Mouse (Mus musculus): Measurements from ENCODE around the gene Gm9936. TPM values are rescaled to one million over a fixed set of nuclear protein-coding genes. Genes with fewer than 3 reads are reported as not detected.
"Not testable (repeated sequence)": the region's sequence is repeated elsewhere in the genome, so short reads cannot be mapped to it uniquely, and the experiment has no call there.

Gm9936 gene
- polyA plus RNA-seq, 1 experiment from 2014 or later = 0.33 TPM

DNA sequence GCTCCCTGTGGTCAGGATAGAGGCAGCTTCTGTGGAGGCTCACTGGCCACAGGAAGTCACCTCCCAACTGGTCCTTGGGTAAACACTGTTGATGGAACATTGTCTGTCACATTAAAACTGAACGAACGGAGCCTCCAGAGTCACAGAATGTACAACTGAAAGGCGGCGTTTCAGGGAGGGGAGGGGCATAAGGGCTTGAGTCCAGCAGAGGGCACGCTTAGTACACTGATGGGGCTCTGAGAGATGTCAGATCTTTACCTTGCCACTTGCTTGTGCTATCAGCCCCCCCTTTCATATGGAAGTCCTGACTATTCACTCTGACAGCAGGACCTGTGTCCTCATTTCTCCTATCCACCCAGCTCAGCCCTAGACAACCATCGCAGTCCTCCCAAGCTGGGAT lies 17.4 kb upstream of the Gm9936 start:
- Histone ChIP-seq H3K27ac (no peak overlapping the region; the same call in 1 of the 2 replicates), H3K36me3 (no peaks in the 10 kb centered on the region), H3K27me3 (ENCODE audit: insufficient read depth, poor library complexity, severe bottlenecking) (no peaks in the 10 kb centered on the region), H3K4me3 (no peak overlapping the region), H3K9me3 (no peaks in the 10 kb centered on the region), H3K4me1 (replicated peaks) (peaks cover 31% of the 10 kb centered on the region)
- no peak for DNase-seq (ENCODE audit: low spot score)
- WGBS = 64% methylated on average over 6 of the region's 6 CpGs

DNA sequence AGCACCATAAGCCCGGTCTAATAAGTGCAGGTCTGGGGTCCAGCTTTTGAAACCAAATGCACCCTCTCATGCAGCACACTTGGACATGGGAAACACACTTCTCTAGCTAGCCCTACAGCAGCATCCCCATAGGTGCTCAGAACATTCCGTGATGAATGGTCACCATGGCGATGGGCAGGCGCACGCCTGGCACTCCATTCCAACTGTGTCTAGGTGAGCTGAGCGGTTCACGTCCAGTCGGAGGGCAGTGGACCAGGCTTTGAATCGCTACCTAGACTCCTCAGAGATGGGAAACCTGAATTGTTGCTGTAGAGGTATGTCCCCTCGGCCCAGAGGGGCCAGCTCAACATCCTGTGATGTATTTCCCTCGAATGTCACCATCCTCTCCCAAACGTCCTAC lies 6.8 kb upstream of the Gm9936 start:
- no peak for DNase-seq (ENCODE audit: low spot score)
- Histone ChIP-seq H3K36me3 (peaks cover 3% of the 10 kb centered on the region; the same call in 1 of the 2 replicates), H3K4me3 (no peak overlapping the region), H3K4me1 (replicated peaks) (peaks cover 10% of the 10 kb centered on the region; the same call in 1 of the 2 replicates), H3K27ac (no peak overlapping the region), H3K27me3 (ENCODE audit: insufficient read depth, poor library complexity, severe bottlenecking) (no peaks in the 10 kb centered on the region; the same call in 1 of the 2 replicates), H3K9me3 (peaks cover 14% of the 10 kb centered on the region)
- WGBS = 91% methylated on average over 12 of the region's 12 CpGs

DNA sequence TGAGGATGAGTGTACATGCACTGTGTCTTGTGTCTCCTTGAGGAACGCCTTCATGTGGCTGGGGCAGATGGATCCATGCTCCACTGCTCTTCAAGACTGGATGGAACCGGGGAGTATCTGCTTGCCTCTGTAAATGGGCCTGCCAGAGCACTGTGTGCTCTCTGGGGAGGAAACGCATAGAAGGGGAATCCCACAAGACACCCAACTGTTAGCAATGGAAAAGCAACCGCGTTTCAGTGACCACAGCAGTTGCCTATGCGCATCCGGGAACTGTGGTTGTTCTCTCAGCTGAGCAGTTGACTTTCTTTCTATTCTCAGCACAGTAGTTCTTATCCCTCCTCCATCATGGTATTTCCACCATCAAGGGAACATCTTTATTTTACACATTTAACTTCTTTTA lies 6.3 kb upstream of the Gm9936 start:
- no peak for DNase-seq (ENCODE audit: low spot score)
- peaks cover 5% of the 10 kb centered on the region; the same call in 1 of the 2 replicates for H3K27me3 ChIP-seq (ENCODE audit: insufficient read depth, poor library complexity, severe bottlenecking)
- H3K27ac ChIP-seq = no peak overlapping the region
- H3K36me3 ChIP-seq = peaks cover 3% of the 10 kb centered on the region; the same call in 1 of the 2 replicates
- H3K4me3 ChIP-seq = no peak overlapping the region
- H3K4me1 ChIP-seq (replicated peaks) = peaks cover 10% of the 10 kb centered on the region; the same call in 1 of the 2 replicates
- WGBS = 78% methylated on average over 7 of the region's 7 CpGs
- peaks cover 14% of the 10 kb centered on the region for H3K9me3 ChIP-seq

DNA sequence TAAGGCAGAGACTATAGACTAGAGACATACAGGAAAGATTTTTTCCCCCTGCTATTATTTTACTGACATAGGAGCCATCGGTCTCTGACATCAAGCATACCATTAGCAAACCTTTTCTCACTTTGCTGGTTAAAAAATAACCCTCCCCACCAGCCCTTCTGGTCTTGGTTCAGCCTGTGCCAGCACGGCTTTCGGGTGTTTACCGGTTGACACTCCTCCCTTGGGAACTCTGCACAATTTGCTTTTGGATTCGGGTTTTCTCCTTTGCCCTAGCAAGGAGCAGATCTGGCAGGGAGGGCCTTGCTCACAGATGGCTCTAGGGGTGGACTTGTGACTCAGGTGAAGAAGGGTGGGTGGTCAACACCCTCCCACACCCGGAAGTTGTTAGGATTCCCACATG lies 3.2 kb upstream of the Gm9936 start:
- no peak overlapping the region for H3K27ac ChIP-seq
- no peaks in the 10 kb centered on the region for H3K36me3 ChIP-seq
- no peak for DNase-seq (ENCODE audit: low spot score)
- H3K27me3 ChIP-seq (ENCODE audit: insufficient read depth, poor library complexity, severe bottlenecking) = peaks cover 20% of the 10 kb centered on the region
- peaks cover 19% of the 10 kb centered on the region; the same call in 1 of the 2 replicates for H3K4me1 ChIP-seq (replicated peaks)
- no peak overlapping the region for H3K4me3 ChIP-seq
- no peaks in the 10 kb centered on the region for H3K9me3 ChIP-seq
- WGBS = 84% methylated on average over 6 of the region's 6 CpGs

DNA sequence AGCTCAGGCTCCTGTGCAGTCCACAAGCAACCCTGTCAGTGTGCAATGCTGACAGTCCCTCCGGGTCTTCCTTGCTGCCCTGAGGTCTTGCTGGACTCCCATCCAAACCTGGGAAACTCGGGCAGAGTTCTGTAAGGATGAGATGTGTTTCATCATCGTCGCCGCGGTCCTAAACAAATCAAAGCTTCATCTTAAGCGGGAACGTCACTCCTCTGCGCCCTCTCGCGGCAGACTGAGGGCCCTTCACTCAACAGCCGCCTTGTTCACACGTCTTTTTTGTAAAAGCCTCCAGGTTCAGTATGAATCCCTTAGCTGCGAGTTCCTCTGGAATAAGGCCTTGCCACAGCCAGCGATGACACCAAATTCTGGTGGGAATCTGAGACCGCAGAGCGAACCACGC lies 771 bp upstream of the Gm9936 start:
- WGBS = 6% methylated on average over 18 of the region's 18 CpGs
- peak overlapping the region; percentile 78 for H3K27ac ChIP-seq

DNA sequence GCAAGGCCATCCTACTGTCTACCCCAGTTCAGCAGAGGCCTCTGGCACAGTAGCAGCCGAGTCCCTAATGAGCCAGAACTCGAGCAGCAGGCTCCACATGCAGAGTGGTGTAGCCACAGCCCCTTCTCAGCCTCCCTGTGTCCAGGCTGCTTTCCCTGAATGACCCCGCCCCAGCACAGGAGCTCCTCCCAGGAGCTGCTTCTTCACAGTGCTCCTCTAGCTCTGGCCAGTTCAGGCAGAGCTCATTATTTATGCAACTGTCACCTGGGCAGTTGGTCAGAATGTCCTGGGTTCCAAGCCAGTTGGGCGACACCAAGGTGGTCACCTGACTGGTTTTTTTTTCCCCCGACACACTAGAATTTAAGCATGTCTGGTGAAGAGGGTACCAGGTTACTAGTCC lies 5.1 kb downstream of the Gm9936 start, which contains the start of gene 4930519G04Rik:
4930519G04Rik (plus strand) TSS at position 301 of the 400 bp plus-strand sequence.
- H3K27me3 ChIP-seq (ENCODE audit: insufficient read depth, poor library complexity, severe bottlenecking) = peaks cover 12% of the 10 kb centered on the region
- not testable (repeated sequence) for H3K4me1 ChIP-seq (replicated peaks); DNase-seq (ENCODE audit: low spot score); H3K36me3 ChIP-seq; H3K9me3 ChIP-seq; H3K27ac ChIP-seq; H3K4me3 ChIP-seq
- 77% methylated on average over 3 of the region's 5 CpGs for WGBS

More for the DNA sequence above, 771 bp upstream of the Gm9936 start:
- H3K9me3 ChIP-seq = no peaks in the 10 kb centered on the region
- H3K36me3 ChIP-seq = no peaks in the 10 kb centered on the region
- H3K4me1 ChIP-seq (replicated peaks) = peaks cover 15% of the 10 kb centered on the region; the same call in 1 of the 2 replicates
- H3K4me3 ChIP-seq = peak overlapping the region; percentile 53
- peaks cover 22% of the 10 kb centered on the region for H3K27me3 ChIP-seq (ENCODE audit: insufficient read depth, poor library complexity, severe bottlenecking)
- DNase-seq (ENCODE audit: low spot score) = peak; percentile 86

DNA sequence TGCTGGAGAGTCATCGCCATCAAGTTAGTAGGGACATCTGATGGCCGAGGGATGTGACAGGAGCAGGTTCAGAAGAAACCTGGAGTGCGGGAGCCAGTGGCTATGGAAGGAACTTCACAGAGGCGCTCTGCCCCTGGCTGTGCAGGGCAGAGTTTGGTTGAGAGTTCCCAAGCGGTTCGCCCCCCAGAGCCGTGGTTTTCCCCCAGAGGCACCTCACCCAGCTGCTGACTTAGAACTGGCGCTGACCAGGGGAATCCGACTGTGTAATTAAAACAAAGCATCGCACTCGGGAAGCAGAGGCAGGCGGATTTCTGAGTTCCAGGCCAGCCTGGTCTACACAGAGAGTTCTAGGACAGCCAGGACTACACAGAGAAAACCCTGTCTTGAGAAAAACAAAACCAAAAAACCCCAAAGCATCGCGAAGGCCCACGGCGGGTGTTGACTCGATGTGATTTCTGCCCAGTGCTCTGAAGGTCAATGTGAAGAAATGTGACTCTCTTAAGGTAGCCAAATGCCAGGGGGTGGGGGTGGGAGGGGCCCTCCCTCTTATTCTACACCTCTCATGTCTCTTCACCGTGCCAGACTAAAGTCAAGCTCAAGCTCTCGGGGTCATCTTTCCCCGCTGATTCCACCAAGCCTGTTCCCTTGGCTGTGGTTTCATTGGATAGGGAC lies 6.8 kb downstream of the Gm9936 start:
- WGBS = 85% methylated on average over 20 of the region's 20 CpGs
- Histone ChIP-seq H3K27me3 (ENCODE audit: insufficient read depth, poor library complexity, severe bottlenecking) (0 out of 2 replicates have a peak, but pooled peaks cover 1% of the 10 kb centered on the region), H3K27ac (no peak overlapping the region), H3K36me3 (no peaks in the 10 kb centered on the region), H3K9me3 (no peaks in the 10 kb centered on the region), H3K4me3 (no peak overlapping the region), H3K4me1 (replicated peaks) (no peaks in the 10 kb centered on the region)
- DNase-seq (ENCODE audit: low spot score) = no peak

DNA sequence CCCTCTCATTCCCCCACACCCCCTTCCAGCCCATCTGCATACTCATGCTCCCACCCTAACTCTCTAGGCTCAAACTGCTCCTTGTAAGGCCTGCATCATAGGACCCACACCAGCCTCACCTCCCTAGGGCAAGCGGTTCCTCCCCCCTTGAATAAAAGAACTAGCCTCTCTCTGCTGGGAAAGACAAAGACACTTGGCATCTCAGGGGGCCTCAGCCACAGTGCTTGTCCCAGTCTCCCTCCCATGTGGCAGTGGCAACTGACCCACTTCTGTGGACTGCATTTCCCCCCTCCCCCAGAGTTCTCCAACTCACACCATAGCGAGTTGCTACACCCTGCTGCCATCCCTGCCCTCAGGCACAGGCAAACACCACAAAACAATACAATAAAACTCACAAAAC lies 14.1 kb downstream of the Gm9936 start:
- not testable (repeated sequence) for H3K4me3 ChIP-seq; DNase-seq (ENCODE audit: low spot score); H3K27me3 ChIP-seq (ENCODE audit: insufficient read depth, poor library complexity, severe bottlenecking); H3K27ac ChIP-seq; H3K9me3 ChIP-seq; H3K36me3 ChIP-seq
- H3K4me1 ChIP-seq (replicated peaks) = peaks cover 16% of the 10 kb centered on the region
- 63% methylated on average over 2 of the region's 2 CpGs for WGBS

DNA sequence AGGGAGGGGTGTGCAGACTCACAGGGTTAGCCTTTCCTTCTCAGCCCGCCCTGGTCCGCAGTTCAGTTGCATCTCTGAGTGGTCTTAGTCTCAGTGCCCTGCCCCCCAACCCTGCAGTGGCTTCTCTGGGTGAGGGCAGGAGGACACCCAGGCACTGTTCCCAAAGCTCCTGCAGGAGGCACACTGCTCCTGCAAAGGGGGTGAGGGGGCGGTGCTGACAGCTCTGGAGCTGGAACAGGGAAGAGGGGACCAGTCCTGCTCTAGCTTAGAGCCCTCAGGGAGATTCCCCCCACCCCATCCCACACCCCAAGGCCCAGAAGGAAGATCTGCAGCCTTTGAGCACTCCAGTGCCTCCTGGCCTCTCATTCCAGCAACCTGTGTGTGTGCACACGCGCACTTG lies 15.8 kb downstream of the Gm9936 start:
- 69% methylated on average over 5 of the region's 5 CpGs for WGBS
- H3K9me3 ChIP-seq = no peaks in the 10 kb centered on the region
- no peaks in the 10 kb centered on the region for H3K27me3 ChIP-seq (ENCODE audit: insufficient read depth, poor library complexity, severe bottlenecking)
- H3K4me3 ChIP-seq = no peak overlapping the region
- H3K36me3 ChIP-seq = no peaks in the 10 kb centered on the region
- H3K4me1 ChIP-seq (replicated peaks) = peaks cover 16% of the 10 kb centered on the region
- H3K27ac ChIP-seq = no peak overlapping the region
- no peak for DNase-seq (ENCODE audit: low spot score)

DNA sequence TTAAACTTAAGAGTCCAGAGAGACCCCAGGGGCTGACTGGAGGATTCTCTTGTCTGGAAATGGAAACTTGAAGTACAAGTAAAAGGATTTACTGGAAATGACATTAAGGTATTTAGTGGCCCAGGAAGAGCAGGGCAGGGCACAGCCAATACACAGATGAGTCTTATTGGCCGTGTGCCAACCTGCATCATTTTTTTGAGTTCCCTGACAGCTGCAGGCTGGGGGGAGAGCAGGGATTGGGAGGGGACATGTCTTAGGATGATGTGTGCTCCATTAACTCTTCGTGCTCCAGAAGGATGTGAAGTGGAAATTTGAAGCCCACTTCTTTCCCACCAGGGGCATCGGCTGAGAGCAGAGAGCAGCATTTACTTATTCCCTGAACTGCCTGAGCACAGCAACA lies 16.3 kb downstream of the Gm9936 start:
- H3K27me3 ChIP-seq (ENCODE audit: insufficient read depth, poor library complexity, severe bottlenecking); H3K27ac ChIP-seq; DNase-seq (ENCODE audit: low spot score); H3K36me3 ChIP-seq; H3K9me3 ChIP-seq; H3K4me3 ChIP-seq: not testable (repeated sequence)
- H3K4me1 ChIP-seq (replicated peaks) = peaks cover 16% of the 10 kb centered on the region
- WGBS = 61% methylated on average over 3 of the region's 3 CpGs

DNA sequence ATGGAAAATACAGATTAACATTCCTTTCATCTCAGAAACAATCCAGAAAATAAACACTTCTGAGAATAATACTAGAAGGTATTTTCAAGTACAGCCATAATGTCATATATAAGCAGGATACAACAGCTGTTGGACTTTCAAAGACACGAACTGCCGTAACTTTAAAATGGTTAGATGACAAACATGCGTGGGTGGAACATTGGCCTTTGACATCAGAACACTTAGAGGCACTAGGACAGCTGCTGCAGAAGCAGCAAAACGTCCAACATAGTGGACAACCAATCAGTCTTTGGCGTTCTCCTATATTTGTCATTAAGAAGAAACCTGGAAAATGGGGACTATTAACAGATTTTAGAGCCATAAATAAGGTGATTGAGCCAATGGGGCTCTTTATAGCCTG lies 18.0 kb downstream of the Gm9936 start:
- not testable (repeated sequence) for H3K27ac ChIP-seq; H3K36me3 ChIP-seq; DNase-seq (ENCODE audit: low spot score); H3K9me3 ChIP-seq; H3K4me3 ChIP-seq; H3K27me3 ChIP-seq (ENCODE audit: insufficient read depth, poor library complexity, severe bottlenecking)
- H3K4me1 ChIP-seq (replicated peaks) = peaks cover 16% of the 10 kb centered on the region
- WGBS = 72% methylated on average over 5 of the region's 5 CpGs

DNA sequence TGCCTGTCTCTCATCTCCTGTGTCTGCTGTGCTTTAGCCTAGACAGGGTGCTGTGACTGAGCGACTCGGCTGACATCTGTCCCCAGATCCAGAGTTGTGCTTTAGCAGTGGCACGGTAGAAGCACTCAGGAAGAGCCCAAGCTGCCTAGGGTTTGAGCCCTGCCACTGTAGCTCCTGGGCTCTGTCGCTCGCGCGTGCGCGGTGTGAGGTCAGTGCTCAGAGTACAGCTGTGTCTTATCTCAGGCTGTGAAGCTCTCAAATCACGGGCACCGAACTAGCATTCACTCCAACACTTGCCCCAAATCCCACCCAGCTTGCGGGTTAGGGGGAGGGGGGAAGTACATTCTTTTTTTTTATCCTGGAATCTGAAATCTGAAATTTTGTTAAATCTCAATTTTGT lies 21.6 kb downstream of the Gm9936 start:
- Histone ChIP-seq H3K36me3 (no peaks in the 10 kb centered on the region), H3K4me3 (no peak overlapping the region), H3K4me1 (replicated peaks) (0 out of 2 replicates have a peak, but pooled peaks cover 1% of the 10 kb centered on the region), H3K9me3 (no peaks in the 10 kb centered on the region), H3K27ac (no peak overlapping the region), H3K27me3 (ENCODE audit: insufficient read depth, poor library complexity, severe bottlenecking) (no peaks in the 10 kb centered on the region)
- no peak for DNase-seq (ENCODE audit: low spot score)
- WGBS = 63% methylated on average over 12 of the region's 12 CpGs

DNA sequence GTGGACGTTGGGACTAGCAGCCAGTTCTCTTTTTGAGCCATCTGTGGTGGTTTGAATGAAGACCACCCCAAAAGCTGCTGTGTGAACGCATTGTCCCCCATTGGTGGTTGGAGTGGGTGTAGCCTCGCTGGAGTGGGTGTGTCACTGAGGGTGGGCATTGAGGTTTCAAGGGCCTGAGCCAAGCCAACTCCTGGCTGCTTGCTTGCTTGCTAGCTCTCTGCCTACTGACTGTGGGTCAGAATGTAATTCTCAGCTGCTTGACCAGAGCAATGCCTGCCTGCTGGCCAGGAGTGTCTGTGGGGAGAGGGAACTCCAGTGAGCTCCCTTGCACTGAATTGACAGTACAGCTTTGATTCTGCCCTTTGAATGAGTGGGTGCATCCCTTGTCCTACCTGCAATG lies 28.7 kb downstream of the Gm9936 start:
- Histone ChIP-seq H3K4me3 (no peak overlapping the region), H3K36me3 (no peaks in the 10 kb centered on the region), H3K27ac (no peak overlapping the region), H3K27me3 (ENCODE audit: insufficient read depth, poor library complexity, severe bottlenecking) (no peaks in the 10 kb centered on the region), H3K4me1 (replicated peaks) (peaks cover 9% of the 10 kb centered on the region), H3K9me3 (no peaks in the 10 kb centered on the region)
- no peak for DNase-seq (ENCODE audit: low spot score)
- WGBS = 69% methylated on average over 3 of the region's 3 CpGs

Data from hindbrain, embryonic 10.5 days (tissue).